Mouse (Mus musculus) kidney, embryonic 16.5 days (tissue): ENCODE measurements around the gene Pbp2. TPM values are rescaled to one million over a fixed set of nuclear protein-coding genes. Genes with fewer than 3 reads are reported as not detected.
A peak's percentile ranks its signal among the peaks of the same experiment; 100 is the strongest.

Source experiments
- ATAC-seq: fragments of 200-750 bp; cut with Nextera tagmentation; 2 replicates; pipeline ENCODE4 v1.8.0; 2017; ENCODE audit warnings: moderate TSS enrichment; ENCODE audit not compliant: low FRiP score, low TSS enrichment
- H3K27ac ChIP-seq: fragments of 300-500 bp; sonication (generic); 2 replicates; pipeline ENCODE4 v1.5.1; 2014; ENCODE audit warnings: low read length
- H3K27me3 ChIP-seq: fragments of 300-500 bp; sonication (generic); 2 replicates; pipeline ENCODE4 v1.6.1; 2014; ENCODE audit warnings: low read length, control low read depth, mixed read lengths; ENCODE audit not compliant: insufficient read depth
- H3K36me3 ChIP-seq: fragments of 300-500 bp; sonication (generic); 2 replicates; pipeline ENCODE4 v1.6.1; 2014; ENCODE audit warnings: low read length, control low read depth, mixed read lengths; ENCODE audit not compliant: insufficient read depth
- H3K4me1 ChIP-seq: fragments of 300-500 bp; sonication (generic); 2 replicates; pipeline ENCODE4 v1.6.1; 2014; ENCODE audit warnings: low read length, control low read depth, mixed read lengths; ENCODE audit not compliant: insufficient read depth
- H3K4me2 ChIP-seq: fragments of 300-500 bp; sonication (generic); replicated peaks from 2 replicates; pipeline ENCODE4 v1.6.1; 2014; ENCODE audit warnings: low read depth, low read length
- H3K4me3 ChIP-seq: fragments of 300-500 bp; sonication (generic); 2 replicates; pipeline ENCODE4 v1.5.1; 2014; ENCODE audit warnings: mild to moderate bottlenecking, low read length
- H3K9ac ChIP-seq: fragments of 300-500 bp; sonication (generic); replicated peaks from 2 replicates; pipeline ENCODE4 v1.6.1; 2014; ENCODE audit warnings: low read length
- H3K9me3 ChIP-seq: fragments of 300-500 bp; sonication (generic); 2 replicates; pipeline ENCODE4 v1.6.1; 2016; ENCODE audit warnings: low read length, control low read depth
- WGBS: fragments of 180-500 bp; shearing (Covaris S2); extraction: QIAGEN DNeasy Blood & Tissue Kit; methylation state at CpG from one replicate; pipeline ENCODE4 v1.1.7; 2014; 5-methylcytosine and 5-hydroxymethylcytosine counted together
- polyA plus RNA-seq: library from polyadenylated mRNA; unstranded; fragments of >200 nt; fragmentation: Nextera tagmentation; extraction: Ambion mirVana; gene quantifications from 2 replicates; pipeline ENCODE4 v1.2.1, GENCODE M21; 2015

The Pbp2 gene
- polyA plus RNA-seq, 1 experiment from 2014 or later = 0.29 TPM

DNA sequence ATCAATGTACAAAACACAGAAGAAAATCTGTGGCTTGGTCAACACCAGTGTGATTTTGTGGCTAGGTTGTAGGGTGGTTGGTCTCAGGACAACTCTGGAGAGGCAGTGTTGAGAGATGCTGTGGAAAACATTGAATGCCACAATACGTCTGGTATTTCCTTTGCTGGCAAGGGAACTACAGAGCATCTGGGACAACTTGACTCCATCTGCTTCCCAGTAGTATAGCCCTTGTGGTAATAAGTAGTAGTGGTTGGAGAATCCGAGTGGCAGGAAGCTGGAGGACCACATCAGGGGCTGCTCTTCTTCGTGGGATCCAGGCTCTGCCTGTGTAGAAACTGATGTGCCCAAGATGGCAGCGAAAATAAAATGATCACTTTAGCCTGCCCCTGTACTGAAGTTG, 21.7 kb upstream of the Pbp2 start:
- Histone ChIP-seq H3K4me3 (no peak overlapping the region), H3K9me3 (no peaks in the 10 kb centered on the region), H3K27me3 (no peaks in the 10 kb centered on the region), H3K4me1 (peaks cover 27% of the 10 kb centered on the region), H3K9ac (no peak overlapping the region), H3K27ac (peak overlapping the region; percentile 64), H3K4me2 (no peak overlapping the region), H3K36me3 (no peaks in the 10 kb centered on the region)
- WGBS = 85% methylated on average over 4 of the region's 4 CpGs
- ATAC-seq = no peak

DNA sequence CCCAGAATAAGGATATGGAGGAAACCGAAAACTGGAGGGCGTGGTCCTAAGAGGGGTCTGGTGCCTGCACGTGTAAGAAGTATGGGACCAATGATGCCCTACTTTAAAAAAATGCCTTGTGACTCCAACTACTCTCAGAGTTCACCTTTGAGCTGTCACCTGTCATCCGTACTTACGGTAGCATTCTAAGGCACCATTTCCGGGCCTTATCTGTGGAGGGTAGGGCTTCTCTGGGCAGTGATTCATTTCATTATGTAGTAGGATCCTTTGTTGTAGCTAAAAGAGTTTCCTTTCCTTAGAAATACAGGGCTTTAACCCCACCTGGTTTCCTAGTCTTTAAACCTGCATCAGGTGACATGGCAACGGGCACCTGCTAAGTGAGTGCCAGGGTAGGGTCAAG, 16.6 kb upstream of the Pbp2 start:
- no peaks in the 10 kb centered on the region for H3K27me3 ChIP-seq
- H3K4me3 ChIP-seq = no peak overlapping the region
- no peaks in the 10 kb centered on the region for H3K9me3 ChIP-seq
- no peak overlapping the region for H3K27ac ChIP-seq
- H3K36me3 ChIP-seq = no peaks in the 10 kb centered on the region
- no peak overlapping the region for H3K9ac ChIP-seq
- ATAC-seq = no peak
- peaks cover 16% of the 10 kb centered on the region for H3K4me1 ChIP-seq
- WGBS = 83% methylated on average over 7 of the region's 7 CpGs
- H3K4me2 ChIP-seq = no peak overlapping the region

DNA sequence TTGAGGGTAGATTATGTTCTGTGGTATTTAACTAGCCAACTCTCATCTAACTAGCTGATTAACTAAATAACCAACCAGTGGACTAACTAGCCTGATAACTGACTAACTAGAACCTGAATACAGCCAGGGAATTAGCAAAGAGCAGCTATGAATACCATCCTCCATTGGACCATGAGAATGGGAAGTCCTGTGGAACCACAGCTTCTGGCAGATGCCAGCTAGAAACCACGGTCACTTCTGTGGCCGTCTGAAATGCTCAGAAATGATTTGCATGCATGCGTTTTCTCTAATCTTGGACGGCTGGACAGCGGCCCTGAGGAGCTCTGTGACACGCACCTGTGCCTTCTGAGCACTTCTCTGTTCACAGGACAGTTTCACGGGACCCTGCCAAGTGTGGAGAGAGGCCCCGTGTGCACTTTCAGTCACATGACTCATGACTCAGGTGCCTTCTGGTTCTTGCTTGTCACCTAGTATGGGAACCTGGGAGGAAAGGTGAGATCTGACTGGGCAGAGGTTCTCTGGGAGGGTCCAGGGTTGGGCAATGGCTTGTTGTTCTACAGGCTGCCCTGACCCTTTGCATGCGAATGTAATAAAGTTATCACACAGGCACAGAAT, 14.6 kb upstream of the Pbp2 start:
- 52% methylated on average over 9 of the region's 9 CpGs for WGBS
- H3K9me3 ChIP-seq = no peaks in the 10 kb centered on the region
- no peak overlapping the region for H3K4me3 ChIP-seq
- no peaks in the 10 kb centered on the region for H3K27me3 ChIP-seq
- H3K4me1 ChIP-seq = peaks cover 16% of the 10 kb centered on the region
- ATAC-seq = no peak
- H3K4me2 ChIP-seq = no peak overlapping the region
- no peak overlapping the region for H3K9ac ChIP-seq
- H3K36me3 ChIP-seq = no peaks in the 10 kb centered on the region
- H3K27ac ChIP-seq = peak overlapping the region; percentile 35; the same call in 1 of the 2 replicates

DNA sequence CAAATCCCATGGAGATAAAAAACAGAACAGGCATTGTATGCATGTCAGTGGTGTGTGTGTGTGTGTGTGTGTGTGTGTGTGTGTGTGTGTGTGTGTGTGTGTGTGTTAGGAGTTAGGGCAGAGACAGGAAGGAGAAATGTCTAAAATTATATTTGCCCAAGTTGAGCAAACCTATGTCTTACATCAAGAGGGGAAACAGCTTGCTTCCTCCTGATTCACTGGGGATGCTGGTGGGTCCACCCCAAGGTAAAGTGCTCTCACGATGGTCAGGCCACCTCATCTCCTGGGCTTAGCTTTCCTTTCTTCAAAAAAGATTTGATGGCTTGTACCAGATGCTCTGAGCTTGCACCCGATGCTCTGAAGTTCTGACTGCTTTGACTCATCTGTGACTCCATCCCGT, 13.9 kb upstream of the Pbp2 start:
- H3K4me3 ChIP-seq = no peak overlapping the region
- ATAC-seq = no peak
- peaks cover 16% of the 10 kb centered on the region for H3K4me1 ChIP-seq
- H3K9ac ChIP-seq = no peak overlapping the region
- H3K27ac ChIP-seq = no peak overlapping the region
- no peaks in the 10 kb centered on the region for H3K36me3 ChIP-seq
- 74% methylated on average over 3 of the region's 3 CpGs for WGBS
- no peaks in the 10 kb centered on the region for H3K9me3 ChIP-seq
- H3K27me3 ChIP-seq = no peaks in the 10 kb centered on the region
- no peak overlapping the region for H3K4me2 ChIP-seq

DNA sequence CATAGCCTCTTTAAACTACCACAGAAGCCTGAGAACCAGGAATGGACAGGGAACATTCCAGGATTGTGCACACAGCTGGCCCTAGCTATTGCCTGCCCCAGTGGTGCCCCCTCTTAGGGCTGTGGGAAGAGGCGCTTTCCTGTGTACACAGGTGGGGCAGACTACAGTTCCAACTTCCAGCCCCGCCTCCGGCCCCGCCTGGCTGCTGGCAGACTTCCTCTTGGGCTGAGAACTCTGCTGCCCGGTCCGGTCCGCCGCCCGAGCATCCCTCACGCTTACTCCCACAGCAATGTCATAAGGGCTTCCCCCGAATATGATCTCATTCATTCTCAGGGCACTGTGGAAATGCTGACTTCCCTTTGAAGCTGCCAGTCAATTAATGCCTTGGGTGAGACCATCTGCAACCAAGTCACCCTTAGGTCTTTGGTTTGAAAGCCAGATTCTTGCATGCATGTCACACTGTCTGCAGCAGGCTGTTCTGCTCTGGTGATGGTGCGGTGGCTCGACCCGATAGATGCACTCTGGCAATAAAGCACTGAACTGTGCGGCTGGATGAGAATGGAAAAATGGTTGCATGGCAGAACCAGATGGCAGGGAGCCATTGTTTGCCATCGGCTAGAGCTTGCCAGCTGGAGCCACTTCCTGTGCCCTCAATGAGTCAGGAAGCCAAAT, 13.2 kb upstream of the Pbp2 start:
- Histone ChIP-seq H3K9me3 (no peaks in the 10 kb centered on the region), H3K27me3 (no peaks in the 10 kb centered on the region), H3K36me3 (no peaks in the 10 kb centered on the region), H3K9ac (peak overlapping the region; percentile 49; the same call in 1 of the 2 replicates), H3K4me1 (peaks cover 16% of the 10 kb centered on the region), H3K4me2 (peak overlapping the region; percentile 38), H3K4me3 (no peak overlapping the region), H3K27ac (peak overlapping the region; percentile 83)
- WGBS = 21% methylated on average over 16 of the region's 16 CpGs
- peak; percentile 93 for ATAC-seq

DNA sequence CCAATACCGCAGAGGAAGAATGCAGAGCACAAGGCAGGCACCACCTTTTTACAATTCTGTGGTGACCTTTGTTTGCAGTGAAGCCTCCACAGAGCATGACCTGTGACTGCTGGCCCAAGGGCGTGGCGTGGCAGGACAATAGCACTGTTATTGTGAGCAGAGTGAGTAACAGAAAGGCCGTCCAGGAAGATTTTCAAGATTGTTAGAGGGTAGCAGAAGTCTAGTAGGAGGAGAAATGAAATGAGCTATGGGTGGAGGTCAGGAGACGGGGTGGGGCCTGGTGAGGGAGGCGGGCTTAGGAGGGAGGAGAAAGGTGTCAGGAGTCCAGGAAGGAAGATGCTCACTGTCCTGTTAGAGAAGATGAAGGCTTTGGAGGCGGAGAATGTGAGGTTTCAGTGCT, 12.5 kb upstream of the Pbp2 start:
- Histone ChIP-seq H3K4me3 (no peak overlapping the region), H3K27ac (peak overlapping the region; percentile 83), H3K4me1 (peaks cover 16% of the 10 kb centered on the region), H3K36me3 (no peaks in the 10 kb centered on the region), H3K27me3 (no peaks in the 10 kb centered on the region), H3K4me2 (peak overlapping the region; percentile 38; the same call in 1 of the 2 replicates), H3K9me3 (no peaks in the 10 kb centered on the region), H3K9ac (peak overlapping the region; percentile 49)
- ATAC-seq = peak; percentile 17; the same call in 1 of the 2 replicates
- 66% methylated on average over 7 of the region's 7 CpGs for whole genome bisulfite sequencing

DNA sequence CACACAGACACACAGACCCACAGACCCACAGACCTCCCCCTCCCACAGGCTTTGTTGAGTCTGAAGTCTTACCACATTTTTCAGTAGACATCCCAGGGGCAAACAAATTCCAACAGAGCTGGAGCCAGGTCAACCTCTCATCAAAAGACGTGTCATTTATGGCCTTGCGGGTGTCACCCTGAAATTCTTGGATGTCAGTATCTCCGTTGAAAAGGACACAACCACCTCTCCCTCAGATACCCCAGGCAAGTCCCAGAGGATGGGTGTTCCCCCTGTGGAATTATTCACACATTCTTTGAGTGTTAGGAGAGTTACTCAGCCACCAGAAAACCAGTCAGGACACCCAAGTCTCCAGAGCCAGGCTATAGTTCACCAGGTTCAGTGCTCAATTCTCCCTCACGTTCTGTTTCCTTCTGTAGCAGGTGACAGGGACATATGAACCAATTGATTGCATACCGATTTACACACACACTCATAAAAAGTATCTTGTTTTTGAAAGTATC, 9.3 kb upstream of the Pbp2 start:
- Histone ChIP-seq H3K4me2 (no peak overlapping the region), H3K36me3 (no peaks in the 10 kb centered on the region), H3K27me3 (no peaks in the 10 kb centered on the region), H3K27ac (no peak overlapping the region), H3K9me3 (no peaks in the 10 kb centered on the region), H3K9ac (no peak overlapping the region), H3K4me3 (no peak overlapping the region), H3K4me1 (peaks cover 18% of the 10 kb centered on the region)
- 54% methylated on average over 5 of the region's 5 CpGs for WGBS
- ATAC-seq = no peak

DNA sequence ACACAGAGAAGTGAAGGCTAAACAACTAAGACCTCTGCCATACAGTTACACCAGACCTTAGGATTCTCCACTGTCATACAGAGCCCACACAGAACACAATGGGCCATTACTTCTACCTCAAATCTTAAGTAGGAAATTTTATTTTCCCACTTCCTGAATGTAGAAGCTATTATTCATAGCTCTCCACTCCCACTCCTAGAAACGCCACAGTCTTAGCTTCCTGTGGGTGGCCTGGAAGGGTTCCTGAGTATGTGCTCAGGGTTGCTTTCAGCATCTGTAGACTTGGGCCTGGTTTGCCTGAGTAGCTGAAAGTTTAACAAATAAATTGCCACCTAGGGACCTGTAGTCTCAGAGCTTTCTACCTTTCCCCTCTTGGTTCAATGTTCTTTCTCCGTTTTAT, 5.9 kb upstream of the Pbp2 start:
- no peaks in the 10 kb centered on the region for H3K36me3 ChIP-seq
- ATAC-seq = peak; percentile 35; the same call in 1 of the 2 replicates
- peaks cover 11% of the 10 kb centered on the region for H3K4me1 ChIP-seq
- H3K27me3 ChIP-seq = no peaks in the 10 kb centered on the region
- 0 out of 2 replicates have a peak overlapping the region, but pooled peaks have one; percentile 49 for H3K27ac ChIP-seq
- no peak overlapping the region for H3K9ac ChIP-seq
- no peak overlapping the region for H3K4me2 ChIP-seq
- no peak overlapping the region for H3K4me3 ChIP-seq
- H3K9me3 ChIP-seq = no peaks in the 10 kb centered on the region
- 52% methylated on average over 2 of the region's 2 CpGs for WGBS

DNA sequence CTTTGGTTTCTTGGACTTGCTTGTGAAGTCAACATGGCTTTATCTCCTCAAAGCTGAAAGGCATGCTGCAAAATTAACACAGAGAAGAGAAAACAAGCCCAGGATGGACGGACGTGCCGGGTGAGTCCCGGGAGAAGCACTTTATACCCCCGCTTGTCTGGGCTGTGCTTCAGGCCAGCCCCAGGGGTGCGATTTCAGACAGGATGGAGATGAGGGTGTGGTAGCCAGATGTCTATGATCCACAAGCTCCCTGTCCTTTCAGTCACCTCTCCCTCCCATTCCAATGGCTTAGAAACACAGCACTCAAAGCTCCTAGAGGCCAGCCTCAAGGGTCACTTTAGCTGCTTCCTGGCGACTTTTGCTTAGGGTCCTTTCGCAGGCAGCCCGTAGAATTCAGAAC, 3.8 kb upstream of the Pbp2 start:
- 37% methylated on average over 9 of the region's 9 CpGs for WGBS
- H3K4me3 ChIP-seq = no peak overlapping the region
- no peak overlapping the region for H3K27ac ChIP-seq
- H3K4me2 ChIP-seq = no peak overlapping the region
- H3K9ac ChIP-seq = no peak overlapping the region
- no peaks in the 10 kb centered on the region for H3K27me3 ChIP-seq
- H3K4me1 ChIP-seq = peaks cover 11% of the 10 kb centered on the region
- peaks cover 2% of the 10 kb centered on the region; the same call in 1 of the 2 replicates for H3K9me3 ChIP-seq
- no peak for ATAC-seq
- no peaks in the 10 kb centered on the region for H3K36me3 ChIP-seq

DNA sequence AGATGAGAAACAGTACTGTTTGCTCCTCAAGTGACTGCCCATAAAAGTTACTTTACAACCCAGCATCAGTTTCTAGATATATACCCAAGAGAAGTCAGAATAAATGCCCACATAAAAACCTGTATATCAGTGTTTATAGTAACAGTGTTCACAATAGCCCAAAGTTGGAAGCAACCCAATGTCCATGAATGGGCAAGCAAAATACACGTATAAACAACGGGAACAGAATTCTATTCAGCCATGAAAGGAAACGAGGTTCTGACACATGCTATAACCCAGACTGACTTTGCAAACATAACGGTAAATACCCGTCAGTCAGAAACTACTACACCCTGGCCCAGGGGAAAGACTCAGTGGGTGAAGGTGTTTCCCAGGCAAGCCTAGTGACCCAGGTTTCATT, 1.8 kb upstream of the Pbp2 start:
- no peak for ATAC-seq
- H3K9ac ChIP-seq = no peak overlapping the region
- no peaks in the 10 kb centered on the region for H3K27me3 ChIP-seq
- no peak overlapping the region for H3K4me3 ChIP-seq
- H3K36me3 ChIP-seq = no peaks in the 10 kb centered on the region
- peaks cover 11% of the 10 kb centered on the region for H3K4me1 ChIP-seq
- no peak overlapping the region for H3K27ac ChIP-seq
- peaks cover 8% of the 10 kb centered on the region; the same call in 1 of the 2 replicates for H3K9me3 ChIP-seq
- H3K4me2 ChIP-seq = no peak overlapping the region
- WGBS = 62% methylated on average over 5 of the region's 5 CpGs
